Mouse (Mus musculus): ENCODE measurements at regions not wholly inside any gene's neighbourhood (a gene's known extent, or its start where the extent isn't known, plus 50 kb on each side); places are given as distances from the start of the nearest gene placed in this dataset.

- no peak for DNase-seq (ENCODE audit: low spot score)
Observed at GRCm38 (mm10) chr7:71289702-71290101, 61.6 kb downstream of the Gm10295 start.

DNA sequence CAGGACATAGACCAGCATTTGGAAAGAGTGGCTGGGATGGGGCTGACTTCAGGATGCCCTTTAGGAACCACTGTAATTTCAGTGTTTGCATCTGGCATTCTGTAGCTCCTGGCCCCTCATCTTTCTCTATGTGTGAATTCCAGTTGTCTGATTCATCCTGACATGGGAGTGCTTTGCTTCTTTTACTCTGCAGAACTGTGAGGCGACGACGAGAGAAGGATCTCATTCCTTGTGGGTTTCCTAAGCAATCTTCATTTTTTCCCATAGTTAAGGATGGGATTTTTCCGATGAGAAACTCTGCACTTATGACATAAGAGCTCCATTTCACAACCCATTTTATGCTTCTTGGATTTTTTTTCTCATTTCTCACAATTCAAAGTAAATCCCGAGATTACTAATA lies 62.0 kb downstream of the Gm10295 start:
- DNase-seq (ENCODE audit: low spot score) = no peak

- DNase-seq (ENCODE audit: low spot score) = no peak
Observed at GRCm38 (mm10) chr7:71287441-71287840, 63.8 kb downstream of the Gm10295 start.

GRCm38 (mm10) chr7:71284246-71284645 lies 67.0 kb downstream of the Gm10295 start:
- no peak for DNase-seq (ENCODE audit: low spot score)

- DNase-seq (ENCODE audit: low spot score) = no peak
Observed at GRCm38 (mm10) chr7:71283419-71283818, 67.9 kb downstream of the Gm10295 start.

DNA sequence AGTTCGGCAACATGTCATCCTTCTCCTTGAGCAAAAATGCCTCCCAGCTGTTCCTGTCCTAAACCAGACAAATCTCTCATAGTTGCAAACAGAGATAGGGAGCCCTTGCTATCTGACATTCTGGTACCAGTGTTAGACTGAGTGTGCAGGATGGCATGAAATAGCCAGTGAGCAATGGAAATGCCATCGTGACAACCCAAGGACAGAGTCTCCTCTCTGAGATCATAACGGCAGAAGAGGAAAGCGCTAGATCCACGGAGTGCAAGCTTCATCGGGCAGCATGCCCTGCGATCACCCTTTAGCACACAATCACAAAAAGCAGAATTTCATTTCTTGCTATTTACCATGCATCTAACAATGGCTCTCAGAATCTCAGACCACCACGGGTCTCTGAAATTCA lies 85.2 kb downstream of the Gm10295 start:
- DNase-seq (ENCODE audit: low spot score) = no peak

GRCm38 (mm10) chr7:71264115-71264514 lies 87.2 kb downstream of the Gm10295 start:
- DNase-seq (ENCODE audit: low spot score) = no peak

- DNase-seq (ENCODE audit: low spot score) = no peak
Observed at GRCm38 (mm10) chr7:71249669-71250068, 101.6 kb downstream of the Gm10295 start.

DNA sequence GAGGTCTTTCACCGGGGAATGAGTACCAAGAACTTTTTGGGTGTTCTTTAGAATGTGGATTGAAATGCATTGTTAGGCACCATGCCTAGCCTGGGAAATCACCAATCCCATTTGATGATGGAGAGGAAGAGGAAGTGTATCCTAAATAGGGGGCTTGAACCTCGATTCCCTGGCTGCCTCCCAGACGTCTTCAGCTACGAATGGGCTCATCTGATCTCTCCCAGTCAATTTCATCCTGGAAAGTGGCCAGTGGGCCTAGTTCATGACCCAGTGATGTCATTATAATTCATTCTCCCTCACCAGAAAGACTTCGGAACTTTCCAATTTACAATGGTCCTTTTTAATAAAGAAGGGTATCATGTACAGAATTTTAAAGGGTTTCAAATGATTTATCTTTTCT lies 102.1 kb downstream of the Gm10295 start:
- no peak for DNase-seq (ENCODE audit: low spot score)

- no peak for DNase-seq (ENCODE audit: low spot score)
Observed at GRCm38 (mm10) chr7:71247922-71248321, 103.4 kb downstream of the Gm10295 start.

DNA sequence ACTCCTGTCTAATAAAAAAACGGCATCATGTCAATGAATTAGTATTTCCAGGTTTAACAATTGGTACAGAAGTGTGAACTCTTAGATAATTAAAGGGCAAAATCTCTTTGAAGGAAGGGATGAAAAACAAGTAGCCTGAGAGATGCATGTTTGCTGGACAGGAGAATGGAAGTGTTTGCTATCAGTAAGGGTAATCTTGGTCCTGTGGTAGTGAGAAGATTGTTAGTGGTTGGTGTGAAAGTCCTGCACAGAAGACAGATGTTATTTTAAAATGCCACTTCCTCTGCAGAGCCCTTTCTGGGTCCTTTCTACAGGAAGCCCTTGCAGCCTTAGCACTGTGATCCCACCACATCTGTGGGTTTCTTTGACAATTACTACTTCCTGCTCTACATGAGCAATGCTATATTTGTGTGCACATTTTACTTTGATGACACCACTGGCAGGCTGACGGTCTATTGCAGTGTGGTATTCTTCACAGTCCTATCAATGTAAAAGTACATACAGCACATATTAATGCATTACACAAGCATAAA lies 108.8 kb downstream of the Gm10295 start:
- peak; percentile 13 for DNase-seq (ENCODE audit: low spot score)

GRCm38 (mm10) chr7:71239207-71239606 lies 112.1 kb downstream of the Gm10295 start:
- DNase-seq (ENCODE audit: low spot score) = no peak

- no peak for DNase-seq (ENCODE audit: low spot score)
Observed at GRCm38 (mm10) chr7:71236334-71236733, 115.0 kb downstream of the Gm10295 start.

- DNase-seq (ENCODE audit: low spot score) = no peak
Observed at GRCm38 (mm10) chr7:71234176-71234769, 117.0 kb downstream of the Gm10295 start.

DNA sequence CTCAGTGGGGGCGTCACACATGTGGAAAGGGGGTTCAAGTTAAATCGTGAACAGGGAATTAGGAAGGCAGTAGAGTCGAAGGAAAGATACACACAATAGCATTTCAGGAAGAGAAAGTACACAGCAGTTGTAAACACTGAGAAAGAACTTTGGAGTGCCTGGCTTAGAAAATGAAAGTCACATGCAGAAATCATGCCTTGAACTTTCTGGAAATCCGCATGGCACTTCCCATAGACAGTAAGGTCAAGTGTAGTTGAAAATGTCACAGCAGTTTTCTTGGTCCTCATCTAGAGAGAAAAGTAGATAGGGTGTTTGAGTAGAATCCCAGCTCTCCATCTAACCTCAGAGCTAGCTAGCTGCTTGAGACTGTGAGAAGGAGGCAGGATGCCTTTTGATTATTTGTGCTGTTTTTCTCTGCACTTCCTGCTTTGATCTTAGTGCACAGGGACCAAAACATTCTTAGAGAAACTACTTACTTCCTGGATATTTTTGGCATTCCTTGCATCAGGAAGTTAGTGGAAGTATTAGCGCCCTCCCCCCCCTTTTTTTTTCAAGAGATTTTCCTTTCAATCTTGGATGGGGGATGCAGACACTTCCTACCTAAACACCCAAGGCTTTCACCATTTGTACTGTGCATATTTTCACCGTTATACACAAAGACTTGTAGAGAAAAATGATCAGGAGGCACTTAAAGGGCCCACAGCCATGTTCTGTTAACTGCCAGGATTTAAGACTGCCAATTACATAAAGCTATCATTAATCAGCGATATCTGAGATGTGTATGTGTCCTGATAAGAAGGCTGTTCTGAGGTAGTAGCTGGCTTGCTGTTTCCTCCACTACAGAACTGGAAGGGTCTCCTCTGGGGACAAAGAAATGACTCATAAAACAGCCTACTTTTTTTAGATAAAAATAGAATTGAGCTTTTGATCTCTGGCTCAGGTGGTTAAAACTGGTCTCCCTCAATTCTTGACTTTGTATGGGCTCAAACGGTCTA lies 118.2 kb downstream of the Gm10295 start:
- no peak for DNase-seq (ENCODE audit: low spot score)

- DNase-seq (ENCODE audit: low spot score) = no peak
Observed at GRCm38 (mm10) chr7:71230901-71231477, 120.3 kb downstream of the Gm10295 start.

- no peak for DNase-seq (ENCODE audit: low spot score)
Observed at GRCm38 (mm10) chr7:71229183-71229582, 122.1 kb downstream of the Gm10295 start.

DNA sequence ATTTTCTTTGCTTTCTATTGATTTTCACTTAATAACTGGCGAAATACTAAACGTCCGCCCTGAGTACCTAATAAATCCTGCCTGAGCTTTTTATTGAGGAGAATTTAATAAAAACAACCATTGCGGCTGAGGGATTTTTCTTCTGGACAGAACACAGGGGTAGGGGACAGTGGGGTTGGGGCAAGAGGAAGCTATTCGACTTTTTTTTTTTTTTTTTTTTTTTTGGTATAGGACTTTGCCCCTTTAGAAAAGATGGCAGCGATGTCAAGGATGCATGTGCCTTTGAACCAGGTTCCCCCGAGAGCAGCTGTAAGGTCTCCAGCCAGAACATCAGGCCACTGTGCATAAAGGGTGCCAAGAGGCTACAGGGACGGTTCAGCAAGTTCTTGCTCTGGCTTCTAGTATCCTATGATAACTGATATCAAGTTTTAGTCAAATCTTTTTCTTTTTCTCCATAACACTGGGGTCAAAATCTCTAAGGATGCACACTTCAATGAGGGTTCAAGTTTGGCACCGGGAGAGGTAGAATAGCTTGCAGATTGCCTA lies 126.9 kb downstream of the Gm10295 start:
- DNase-seq (ENCODE audit: low spot score) = no peak

GRCm38 (mm10) chr7:71223513-71224319 lies 127.6 kb downstream of the Gm10295 start:
- no peak for DNase-seq (ENCODE audit: low spot score)

DNA sequence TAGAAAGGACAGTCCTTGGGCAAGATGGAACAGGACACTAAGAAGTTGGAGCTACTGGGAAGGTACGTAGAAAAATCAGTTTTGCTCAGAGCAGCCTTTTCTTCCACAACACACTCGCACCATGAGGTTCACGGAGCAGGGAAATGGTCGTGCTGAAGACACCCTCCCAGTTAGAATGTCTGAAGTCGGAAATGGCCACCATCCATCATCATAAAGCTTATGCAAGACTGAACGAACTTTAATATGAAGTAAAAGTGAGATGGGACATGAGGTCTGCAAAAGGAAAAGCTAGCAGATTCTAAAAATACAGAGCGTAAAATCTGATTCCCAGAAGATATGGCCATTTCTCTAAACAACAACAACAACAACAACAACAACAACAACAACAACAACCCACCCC lies 133.9 kb downstream of the Gm10295 start:
- DNase-seq (ENCODE audit: low spot score) = no peak

DNA sequence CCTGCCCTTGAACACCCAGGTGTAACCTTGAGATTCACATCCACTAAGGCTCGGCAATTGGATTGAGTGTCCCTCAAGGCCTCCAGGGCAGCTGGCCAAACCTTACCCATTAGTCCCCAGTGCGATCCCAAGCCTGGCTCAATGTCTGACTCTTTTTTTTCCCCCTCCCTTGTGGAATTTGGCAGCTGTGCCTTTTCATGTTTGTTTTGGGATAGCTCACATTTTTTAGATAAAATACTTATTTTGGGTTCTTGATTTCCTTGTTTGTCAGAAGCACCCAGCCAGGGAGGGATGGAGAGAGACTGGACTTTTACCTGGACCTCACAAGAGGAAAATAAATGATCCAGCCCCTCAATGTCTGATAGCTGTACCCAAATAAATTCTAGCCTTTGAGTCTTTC lies 134.5 kb downstream of the Gm10295 start:
- DNase-seq (ENCODE audit: low spot score) = no peak
